Mouse (Mus musculus): Measurements from ENCODE around the gene Mrpl10. TPM values are rescaled to one million over a fixed set of nuclear protein-coding genes. Genes with fewer than 3 reads are reported as not detected.
A peak's percentile ranks its signal among the peaks of the same experiment; 100 is the strongest.

Gene Mrpl10
- total and polyA plus RNA-seq, 2 experiments from 2014 or later = 67.3 to 77.7 TPM

GRCm38 (mm10) chr11:97021873-97022484, 19.4 kb upstream of the Mrpl10 start:
- H3K4me1 ChIP-seq (ENCODE audit: control insufficient read depth, insufficient read depth) = peaks cover 12% of the 10 kb centered on the region; the same call in 1 of the 2 replicates
- WGBS = under 1% methylated on average over 50 of the region's 50 CpGs

DNA sequence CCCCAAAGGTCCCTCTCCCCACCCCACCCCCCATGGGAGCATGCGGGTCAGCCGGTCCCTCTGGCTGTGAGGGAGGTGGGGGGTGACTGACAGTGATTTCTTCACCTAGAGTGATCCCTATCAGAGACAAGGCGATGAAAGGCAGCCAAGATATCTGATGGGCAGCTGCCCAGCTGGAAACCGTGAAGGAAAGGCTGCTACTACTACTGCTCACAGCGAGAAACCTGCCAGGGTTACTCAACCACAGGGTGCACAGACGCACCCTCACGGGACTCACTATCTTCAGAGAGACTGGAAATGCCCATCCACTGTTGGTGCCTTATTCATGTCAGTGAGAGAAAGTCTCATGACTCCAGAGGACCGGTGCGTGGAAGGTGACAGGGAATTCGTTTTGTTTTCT, 16.4 kb upstream of the Mrpl10 start:
- WGBS = 24% methylated on average over 10 of the region's 10 CpGs
- Histone ChIP-seq H3K4me1 (ENCODE audit: control insufficient read depth, insufficient read depth) (peaks cover 8% of the 10 kb centered on the region; the same call in 1 of the 2 replicates), H3K4me3 (ENCODE audit: low read depth, low read length) (no peak overlapping the region), H3K9me3 (replicated peaks; ENCODE audit: control insufficient read depth, low read length) (no peaks in the 10 kb centered on the region), H3K27me3 (ENCODE audit: control insufficient read depth, insufficient read depth, low read length) (peaks cover 55% of the 10 kb centered on the region), H3K4me2 (ENCODE audit: low read depth, low read length) (no peak overlapping the region), H3K36me3 (replicated peaks; ENCODE audit: control insufficient read depth, insufficient read depth, low read length) (no peaks in the 10 kb centered on the region), H3K27ac (ENCODE audit: low read depth) (no peak overlapping the region), H3K9ac (replicated peaks; ENCODE audit: low read depth, low read length) (no peak overlapping the region)
- DNase-seq (ENCODE audit: low spot score) (no peak), ATAC-seq (ENCODE audit: insufficient read depth, low read depth) (no peak)
- TF ChIP-seq CTCF (IDR thresholded peaks at IDR 0.05; ENCODE audit: low read depth) (no peak), EP300 (IDR thresholded peaks at IDR 0.05; ENCODE audit: low read depth) (no peak)

More at GRCm38 (mm10) chr11:97021873-97022484, 19.4 kb upstream of the Mrpl10 start:
- H3K9me3 ChIP-seq (replicated peaks; ENCODE audit: control insufficient read depth, low read length) = no peaks in the 10 kb centered on the region
- no peak overlapping the region for H3K27ac ChIP-seq (ENCODE audit: low read depth)
- H3K4me2 ChIP-seq (ENCODE audit: low read depth, low read length) = peak overlapping the region; percentile 88
- ATAC-seq (ENCODE audit: insufficient read depth, low read depth) (peak; percentile 75), DNase-seq (ENCODE audit: low spot score) (peak; percentile 34)
- H3K27me3 ChIP-seq (ENCODE audit: control insufficient read depth, insufficient read depth, low read length) = peaks cover 82% of the 10 kb centered on the region
- no peaks in the 10 kb centered on the region for H3K36me3 ChIP-seq (replicated peaks; ENCODE audit: control insufficient read depth, insufficient read depth, low read length)
- H3K9ac ChIP-seq (replicated peaks; ENCODE audit: low read depth, low read length) = peak overlapping the region; percentile 64
- TF ChIP-seq CTCF (IDR thresholded peaks at IDR 0.05; ENCODE audit: low read depth) = peak; percentile 53
- no peak for TF ChIP-seq EP300 (IDR thresholded peaks at IDR 0.05; ENCODE audit: low read depth)
- peak overlapping the region; percentile 50 for H3K4me3 ChIP-seq (ENCODE audit: low read depth, low read length)

DNA sequence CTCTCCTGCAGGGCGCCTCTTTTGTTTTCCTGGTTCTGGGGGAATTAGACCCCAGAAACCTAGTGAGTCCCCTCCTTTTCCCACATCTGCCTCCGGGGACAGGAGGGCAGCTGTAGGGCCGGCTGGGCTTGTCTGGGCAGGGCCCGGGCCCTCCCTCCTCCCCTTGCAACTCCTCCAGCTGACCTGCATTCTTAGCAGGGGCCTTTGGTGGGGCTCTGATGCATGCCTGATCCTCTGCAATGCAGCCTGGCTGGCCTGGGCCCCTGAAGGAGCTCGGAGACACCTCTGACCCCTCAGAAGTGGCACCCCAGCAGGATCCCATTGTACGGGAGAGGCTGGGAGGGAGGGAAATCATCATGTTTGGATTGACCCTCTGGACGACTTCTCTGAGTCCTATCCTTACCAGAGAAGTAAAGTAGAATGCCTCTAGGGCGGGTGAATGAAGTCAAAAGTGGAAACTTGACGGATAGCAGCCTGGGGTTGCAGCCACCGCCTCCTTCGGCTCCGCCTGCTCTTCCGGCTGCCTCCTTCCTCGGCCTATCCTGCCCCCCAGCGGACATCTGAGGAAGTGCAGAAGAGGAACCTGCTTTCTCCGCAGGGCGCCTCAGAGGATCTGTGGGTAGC, 15.5 kb upstream of the Mrpl10 start:
- H3K27ac ChIP-seq (ENCODE audit: low read depth) = peak overlapping the region; percentile 57
- peaks cover 46% of the 10 kb centered on the region for H3K27me3 ChIP-seq (ENCODE audit: control insufficient read depth, insufficient read depth, low read length)
- peak overlapping the region; percentile 33 for H3K9ac ChIP-seq (replicated peaks; ENCODE audit: low read depth, low read length)
- 5% methylated on average over 17 of the region's 17 CpGs for WGBS
- peak overlapping the region; percentile 34 for H3K4me3 ChIP-seq (ENCODE audit: low read depth, low read length)
- peak; percentile 88 for DNase-seq (ENCODE audit: low spot score)
- ATAC-seq (ENCODE audit: insufficient read depth, low read depth) = peak; percentile 13; the same call in 1 of the 2 replicates
- H3K4me1 ChIP-seq (ENCODE audit: control insufficient read depth, insufficient read depth) = peaks cover 13% of the 10 kb centered on the region; the same call in 1 of the 2 replicates
- peak overlapping the region; percentile 64 for H3K4me2 ChIP-seq (ENCODE audit: low read depth, low read length)
- no peak for TF ChIP-seq EP300 (IDR thresholded peaks at IDR 0.05; ENCODE audit: low read depth)
- peak; percentile 96 for TF ChIP-seq CTCF (IDR thresholded peaks at IDR 0.05; ENCODE audit: low read depth)
- no peaks in the 10 kb centered on the region for H3K9me3 ChIP-seq (replicated peaks; ENCODE audit: control insufficient read depth, low read length)
- no peaks in the 10 kb centered on the region for H3K36me3 ChIP-seq (replicated peaks; ENCODE audit: control insufficient read depth, insufficient read depth, low read length)

DNA sequence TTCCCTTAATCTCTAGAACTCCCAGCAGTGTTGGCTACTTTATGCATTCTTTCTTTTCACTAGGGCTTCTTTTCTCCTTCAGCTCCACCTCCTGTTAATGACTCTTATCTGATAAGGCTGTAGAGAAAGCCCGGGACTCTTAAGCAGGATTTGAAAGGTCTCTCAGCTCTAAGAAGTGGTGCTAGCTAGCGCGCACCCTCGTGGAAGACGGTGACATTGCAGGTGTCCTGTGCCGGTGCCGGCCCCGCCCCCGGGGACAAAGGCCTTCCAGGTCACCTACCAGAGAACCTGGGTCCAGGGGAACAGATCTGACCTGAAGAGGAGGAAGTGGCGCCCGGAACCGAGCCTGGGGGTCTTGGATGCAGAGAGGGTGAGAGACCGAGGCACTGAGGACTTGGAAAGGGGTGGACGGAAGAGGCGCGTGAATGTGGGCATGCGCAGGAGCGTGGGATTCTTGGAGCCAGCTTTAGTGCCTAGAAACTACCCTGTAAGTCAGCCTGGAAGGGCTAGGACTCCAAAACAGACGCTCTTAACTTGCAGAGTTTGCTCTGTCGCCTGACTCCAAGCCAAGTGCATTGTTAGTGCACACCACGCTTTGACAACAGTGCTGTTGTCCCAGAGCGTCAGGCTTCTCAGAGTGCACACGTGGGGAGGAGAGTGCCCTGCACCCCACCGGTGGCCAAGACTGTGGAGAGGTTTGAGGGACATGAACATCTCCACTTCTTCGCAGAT, 11.5 kb upstream of the Mrpl10 start, which contains the start of gene Scrn2:
Gene Scrn2, plus strand, starts transcription at position 253 of the 732 bp plus-strand sequence.
- ATAC-seq (ENCODE audit: insufficient read depth, low read depth) (peak; percentile 77), DNase-seq (ENCODE audit: low spot score) (peak; percentile 76)
- Histone ChIP-seq H3K4me1 (ENCODE audit: control insufficient read depth, insufficient read depth) (peaks cover 13% of the 10 kb centered on the region; the same call in 1 of the 2 replicates), H3K4me2 (ENCODE audit: low read depth, low read length) (peak within 1 kb of the TSS; percentile 78), H3K36me3 (replicated peaks; ENCODE audit: control insufficient read depth, insufficient read depth, low read length) (peaks cover 13% of the 10 kb centered on the region), H3K9ac (replicated peaks; ENCODE audit: low read depth, low read length) (peak within 1 kb of the TSS; percentile 60), H3K4me3 (ENCODE audit: low read depth, low read length) (peak within 1 kb of the TSS; percentile 74), H3K27me3 (ENCODE audit: control insufficient read depth, insufficient read depth, low read length) (peaks cover 8% of the 10 kb centered on the region), H3K27ac (ENCODE audit: low read depth) (peak within 1 kb of the TSS; percentile 53), H3K9me3 (replicated peaks; ENCODE audit: control insufficient read depth, low read length) (no peaks in the 10 kb centered on the region)
- no peak for TF ChIP-seq EP300 (IDR thresholded peaks at IDR 0.05; ENCODE audit: low read depth)
- peak; percentile 80 for TF ChIP-seq CTCF (IDR thresholded peaks at IDR 0.05; ENCODE audit: low read depth)
- WGBS = 2% methylated on average over 25 of the region's 25 CpGs

DNA sequence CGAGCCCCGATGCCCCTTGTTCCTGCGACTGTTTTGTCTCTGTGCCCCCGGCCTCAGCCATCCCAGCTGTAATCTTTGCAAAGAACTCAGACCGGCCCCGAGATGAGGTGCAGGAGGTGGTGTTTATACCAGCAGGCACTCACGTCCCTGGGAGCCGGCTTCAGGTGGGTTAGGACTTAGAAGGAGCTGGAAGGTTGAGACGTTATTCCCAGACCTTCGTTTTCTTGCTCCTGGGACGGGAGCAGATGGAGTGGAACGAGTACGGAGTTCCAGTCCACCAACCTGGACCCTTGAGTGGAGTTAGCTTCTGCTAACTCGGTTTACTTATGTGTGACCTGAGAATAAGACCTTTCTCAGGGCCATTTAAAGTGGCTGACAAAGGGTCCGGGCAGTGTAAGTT, 10.9 kb upstream of the Mrpl10 start:
- ATAC-seq (ENCODE audit: insufficient read depth, low read depth) (no peak), DNase-seq (ENCODE audit: low spot score) (no peak)
- H3K4me3 ChIP-seq (ENCODE audit: low read depth, low read length) = peak overlapping the region; percentile 74
- H3K4me2 ChIP-seq (ENCODE audit: low read depth, low read length) = peak overlapping the region; percentile 78
- TF ChIP-seq CTCF (IDR thresholded peaks at IDR 0.05; ENCODE audit: low read depth) (no peak), EP300 (IDR thresholded peaks at IDR 0.05; ENCODE audit: low read depth) (no peak)
- H3K9ac ChIP-seq (replicated peaks; ENCODE audit: low read depth, low read length) = peak overlapping the region; percentile 60
- H3K9me3 ChIP-seq (replicated peaks; ENCODE audit: control insufficient read depth, low read length) = no peaks in the 10 kb centered on the region
- peaks cover 3% of the 10 kb centered on the region for H3K27me3 ChIP-seq (ENCODE audit: control insufficient read depth, insufficient read depth, low read length)
- WGBS = 24% methylated on average over 15 of the region's 15 CpGs
- H3K4me1 ChIP-seq (ENCODE audit: control insufficient read depth, insufficient read depth) = peaks cover 10% of the 10 kb centered on the region; the same call in 1 of the 2 replicates
- peaks cover 13% of the 10 kb centered on the region for H3K36me3 ChIP-seq (replicated peaks; ENCODE audit: control insufficient read depth, insufficient read depth, low read length)
- no peak overlapping the region for H3K27ac ChIP-seq (ENCODE audit: low read depth)
